7 mouse cellular contexts compared by ENCODE assay signal in genomic region chr5:124186981-124187507, GRCm38 (mm10).
DNase-seq lines count a peak whose midpoint lies in the region; ATAC-seq and TF ChIP-seq lines count a peak whose summit lies in the region.

No protein-coding gene starts in this region.

- in situ Hi-C loops in ES-E14 (cut with MboI; ENCODE audit: low sequenced_read_pairs in 2 of 2, unreplicated experiment in 2 of 2), result no loop called here

- peak; percentile 73 for ATAC-seq in midbrain, embryonic 15.5 days (replicated peaks)

- H3K27me3 ChIP-seq in midbrain, embryonic 15.5 days (replicated peaks), result no peaks in the 10 kb centered on the region

- 4% methylated on average over 22 of the region's 22 CpGs for WGBS in midbrain, embryonic 15.5 days

- H3K9ac ChIP-seq in ES-E14 (ENCODE audit: insufficient read depth, low read depth, low read length, poor library complexity, severe bottlenecking), result peak overlapping the region; percentile 37; the same call in 1 of the 2 replicates
- peak overlapping the region; percentile 21; the same call in 1 of the 2 replicates for H3K9ac ChIP-seq in midbrain, embryonic 15.5 days

- H3K4me3 ChIP-seq in ES-E14 (ENCODE audit: insufficient read depth in 1 of 2, low read depth in 1 of 2, low read length in 2 of 2, poor library complexity in 1 of 2, severe bottlenecking in 1 of 2), result peak overlapping the region; percentile 27 to 52
- H3K4me3 ChIP-seq in midbrain, embryonic 15.5 days, result peak overlapping the region; percentile 27

- DNase-seq in ES-E14 (ENCODE audit: low read depth, low spot score), result no peak
- DNase-seq in cerebellum, adult 11 months, result peak; percentile 64
- DNase-seq in frontal cortex, postnatal 10 days (ENCODE audit: low spot score in 2 of 2), result peak; percentile 75 to 77
- DNase-seq in layer of hippocampus, postnatal 14 days (ENCODE audit: low spot score in 2 of 2), result peak; percentile 70 to 86
- DNase-seq in thymus, postnatal 4 days, result peak; percentile 86
- DNase-seq in yolk sac, embryonic 10.5 days (ENCODE audit: low spot score), result no peak

- H3K9me3 ChIP-seq in ES-E14 (ENCODE audit: control insufficient read depth, insufficient read depth, low read depth, low read length), result no peaks in the 10 kb centered on the region
- no peaks in the 10 kb centered on the region for H3K9me3 ChIP-seq in midbrain, embryonic 15.5 days

- H3K27ac ChIP-seq in ES-E14 (ENCODE audit: insufficient read depth, low read depth, low read length, poor library complexity, severe bottlenecking), result no peak overlapping the region
- H3K27ac ChIP-seq in midbrain, embryonic 15.5 days, result peak overlapping the region; percentile 80

- H3K4me1 ChIP-seq in ES-E14 (ENCODE audit: control insufficient read depth in 2 of 2, insufficient read depth in 2 of 2, low read length in 2 of 2, poor library complexity in 1 of 2), result peaks cover 2 to 13% of the 10 kb centered on the region in 2 experiments; a peak in 1 of 4 replicates
- H3K4me1 ChIP-seq in midbrain, embryonic 15.5 days, result peaks cover 65% of the 10 kb centered on the region

- H3K4me2 ChIP-seq in midbrain, embryonic 15.5 days, result peak overlapping the region; percentile 53

- no peaks in the 10 kb centered on the region for H3K36me3 ChIP-seq in ES-E14 (ENCODE audit: control insufficient read depth, insufficient read depth, low read length, poor library complexity, severe bottlenecking)
- H3K36me3 ChIP-seq in midbrain, embryonic 15.5 days (replicated peaks), result no peaks in the 10 kb centered on the region

TF ChIP-seq in ES-E14, 5 proteins besides CTCF, POLR2A, EP300 and RAD21:
- TF ChIP-seq MAFK (IDR thresholded peaks at IDR 0.05; ENCODE audit: insufficient read depth, low read depth, low read length), result no peak
- no peak for TF ChIP-seq HCFC1 (IDR thresholded peaks at IDR 0.05; ENCODE audit: borderline replicate concordance, insufficient read depth, low read length)
- TF ChIP-seq ZNF384 (IDR thresholded peaks at IDR 0.05; ENCODE audit: low read depth, low read length), result no peak
- no peak for TF ChIP-seq ZC3H11A (IDR thresholded peaks at IDR 0.05; ENCODE audit: borderline replicate concordance, low read depth, low read length)
- no peak for TF ChIP-seq CHD2 (IDR thresholded peaks at IDR 0.05; ENCODE audit: low read depth, low read length)

Comparison
In these comparisons a context has a peak if more than half of its experiments do, and no peak if none do; other contexts are left out.
1. DNase-seq: peak in cerebellum, adult 11 months (single experiment), frontal cortex, postnatal 10 days (2 of 2), layer of hippocampus, postnatal 14 days (2 of 2) and thymus, postnatal 4 days (single experiment); none in ES-E14 (single experiment) and yolk sac, embryonic 10.5 days (single experiment).